Mouse (Mus musculus): Measurements from ENCODE around the gene Olfr91. TPM values are rescaled to one million over a fixed set of nuclear protein-coding genes. Genes with fewer than 3 reads are reported as not detected.

Olfr91 gene
- polyA plus RNA-seq, 1 experiment from 2014 or later, result not detected

Other genes starting within 250 kb of the Olfr91 start
- gene Trim15, start 231.1 kb downstream of the Olfr91 start, polyA plus RNA-seq (2015; fragmentation: Nextera tagmentation; extraction: Ambion mirVana), result 0.22 and 0.58 TPM in 2 replicates
- 1.2 and 2.0 TPM in 2 replicates for gene Trim10, start 228.7 kb downstream of the Olfr91 start, polyA plus RNA-seq (2015; fragmentation: Nextera tagmentation; extraction: Ambion mirVana)
- not detected in 2 replicates for gene Trim40, start 208.2 kb downstream of the Olfr91 start, polyA plus RNA-seq (2015; fragmentation: Nextera tagmentation; extraction: Ambion mirVana)
- gene Trim31, start 200.2 kb downstream of the Olfr91 start, polyA plus RNA-seq (2015; fragmentation: Nextera tagmentation; extraction: Ambion mirVana), result not detected in 2 replicates
- gene Rnf39, start 155.4 kb downstream of the Olfr91 start, polyA plus RNA-seq (2015; fragmentation: Nextera tagmentation; extraction: Ambion mirVana), result 0.63 and 0.70 TPM in 2 replicates
- 172 and 177 TPM in 2 replicates for gene Ppp1r11, start 146.5 kb downstream of the Olfr91 start, polyA plus RNA-seq (2015; fragmentation: Nextera tagmentation; extraction: Ambion mirVana)
- 68.3 and 71.8 TPM in 2 replicates for gene Znrd1, start 139.7 kb downstream of the Olfr91 start, polyA plus RNA-seq (2015; fragmentation: Nextera tagmentation; extraction: Ambion mirVana)
- 4.8 and 6.5 TPM in 2 replicates for gene Znrd1as, start 139.7 kb downstream of the Olfr91 start, polyA plus RNA-seq (2015; fragmentation: Nextera tagmentation; extraction: Ambion mirVana)
- 0.43 and 0.57 TPM in 2 replicates for gene 2410137M14Rik, start 117.0 kb downstream of the Olfr91 start, polyA plus RNA-seq (2015; fragmentation: Nextera tagmentation; extraction: Ambion mirVana)
- 3.9 TPM in 2 replicates for gene H2-M5, start 108.7 kb downstream of the Olfr91 start, polyA plus RNA-seq (2015; fragmentation: Nextera tagmentation; extraction: Ambion mirVana)
- 262 and 272 TPM in 2 replicates for gene Zfp57, start 97.1 kb downstream of the Olfr91 start, polyA plus RNA-seq (2015; fragmentation: Nextera tagmentation; extraction: Ambion mirVana)
- 1.6 TPM in 2 replicates for gene Mog, start 74.9 kb downstream of the Olfr91 start, polyA plus RNA-seq (2015; fragmentation: Nextera tagmentation; extraction: Ambion mirVana)
- 46.7 and 53.2 TPM in 2 replicates for gene Gabbr1, start 52.3 kb downstream of the Olfr91 start, polyA plus RNA-seq (2015; fragmentation: Nextera tagmentation; extraction: Ambion mirVana)
- not detected in 2 replicates for gene Olfr90, start 9.8 kb downstream of the Olfr91 start, polyA plus RNA-seq (2015; fragmentation: Nextera tagmentation; extraction: Ambion mirVana)
- not detected in 2 replicates for gene Olfr92, start 21.8 kb upstream of the Olfr91 start, polyA plus RNA-seq (2015; fragmentation: Nextera tagmentation; extraction: Ambion mirVana)
- not detected in 2 replicates for gene Olfr93, start 63.2 kb upstream of the Olfr91 start, polyA plus RNA-seq (2015; fragmentation: Nextera tagmentation; extraction: Ambion mirVana)
- gene Ubd, start 95.6 kb upstream of the Olfr91 start, polyA plus RNA-seq (2015; fragmentation: Nextera tagmentation; extraction: Ambion mirVana), result not detected in 2 replicates
- gene Olfr94, start 102.7 kb upstream of the Olfr91 start, polyA plus RNA-seq (2015; fragmentation: Nextera tagmentation; extraction: Ambion mirVana), result not detected in 2 replicates
- gene Olfr95, start 114.8 kb upstream of the Olfr91 start, polyA plus RNA-seq (2015; fragmentation: Nextera tagmentation; extraction: Ambion mirVana), result not detected in 2 replicates
- not detected in 2 replicates for gene Olfr96, start 121.9 kb upstream of the Olfr91 start, polyA plus RNA-seq (2015; fragmentation: Nextera tagmentation; extraction: Ambion mirVana)
- not detected in 2 replicates for gene Olfr97, start 139.1 kb upstream of the Olfr91 start, polyA plus RNA-seq (2015; fragmentation: Nextera tagmentation; extraction: Ambion mirVana)
- not detected in 2 replicates for gene Olfr98, start 165.5 kb upstream of the Olfr91 start, polyA plus RNA-seq (2015; fragmentation: Nextera tagmentation; extraction: Ambion mirVana)
- 0.54 and 1.1 TPM in 2 replicates for gene H2-M3, start 171.9 kb upstream of the Olfr91 start, polyA plus RNA-seq (2015; fragmentation: Nextera tagmentation; extraction: Ambion mirVana)
- not detected in 2 replicates for gene Olfr99, start 185.2 kb upstream of the Olfr91 start, polyA plus RNA-seq (2015; fragmentation: Nextera tagmentation; extraction: Ambion mirVana)
- gene Olfr101, start 206.0 kb upstream of the Olfr91 start, polyA plus RNA-seq (2015; fragmentation: Nextera tagmentation; extraction: Ambion mirVana), result not detected in 2 replicates
- not detected in 2 replicates for gene Olfr102, start 218.8 kb upstream of the Olfr91 start, polyA plus RNA-seq (2015; fragmentation: Nextera tagmentation; extraction: Ambion mirVana)
- not detected in 2 replicates for gene Olfr103, start 241.4 kb upstream of the Olfr91 start, polyA plus RNA-seq (2015; fragmentation: Nextera tagmentation; extraction: Ambion mirVana)